Mouse (Mus musculus): ENCODE measurements at regions not wholly inside any gene's neighbourhood (a gene's known extent, or its start where the extent isn't known, plus 50 kb on each side); places are given as distances from the start of the nearest gene placed in this dataset.

DNA sequence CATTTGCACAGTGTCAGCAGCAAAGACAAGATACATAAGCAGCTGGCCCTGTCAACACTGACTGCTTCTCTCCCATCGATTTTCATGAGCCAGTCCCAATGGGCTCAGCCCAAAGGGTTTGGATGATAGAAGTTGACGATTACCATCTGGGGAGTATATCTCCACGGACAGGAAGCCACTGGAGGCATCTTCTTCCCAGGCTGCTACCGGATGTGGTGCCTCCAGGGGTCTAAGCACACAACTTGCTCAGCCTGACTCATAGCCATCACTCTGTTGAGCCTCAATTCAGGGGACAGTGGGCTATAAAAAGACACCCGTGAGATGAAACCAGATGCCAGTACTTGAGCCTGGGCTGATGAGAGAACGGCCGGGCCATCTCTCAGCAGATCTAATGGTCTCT, 71.1 kb upstream of the Hif1a start:
- no peak for DNase-seq (ENCODE audit: low spot score)

DNA sequence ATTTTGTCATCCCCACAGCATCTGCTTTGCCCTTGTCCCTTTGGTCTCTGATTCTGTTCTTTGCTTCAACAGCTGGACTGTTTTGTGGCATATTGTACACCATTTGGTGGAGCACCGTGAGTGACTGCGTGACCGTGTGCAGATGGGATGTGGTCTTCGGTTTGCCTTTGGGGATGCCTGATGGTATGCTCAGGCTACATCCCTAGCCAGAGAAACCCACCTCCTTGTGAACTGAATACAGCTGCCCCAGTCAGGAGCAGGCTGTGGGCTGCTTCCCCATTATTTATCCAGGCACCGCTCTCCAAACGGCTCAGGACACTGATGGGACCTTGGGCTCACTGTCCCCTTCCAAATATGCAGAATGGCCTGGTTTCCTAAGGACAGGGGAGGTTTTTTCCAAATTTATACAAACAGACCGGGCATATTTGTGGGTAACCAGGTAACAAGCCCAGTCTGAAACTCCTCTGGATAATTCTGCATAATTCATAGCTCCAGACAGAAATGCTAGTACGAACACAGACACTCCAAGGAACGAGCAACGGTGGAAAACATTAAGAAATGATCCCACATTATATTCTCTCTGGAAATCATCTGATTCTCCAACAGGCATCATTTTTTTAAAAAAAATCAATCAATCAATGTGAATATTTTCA, 70.5 kb upstream of the Hif1a start:
- DNase-seq (ENCODE audit: low spot score), result no peak

DNA sequence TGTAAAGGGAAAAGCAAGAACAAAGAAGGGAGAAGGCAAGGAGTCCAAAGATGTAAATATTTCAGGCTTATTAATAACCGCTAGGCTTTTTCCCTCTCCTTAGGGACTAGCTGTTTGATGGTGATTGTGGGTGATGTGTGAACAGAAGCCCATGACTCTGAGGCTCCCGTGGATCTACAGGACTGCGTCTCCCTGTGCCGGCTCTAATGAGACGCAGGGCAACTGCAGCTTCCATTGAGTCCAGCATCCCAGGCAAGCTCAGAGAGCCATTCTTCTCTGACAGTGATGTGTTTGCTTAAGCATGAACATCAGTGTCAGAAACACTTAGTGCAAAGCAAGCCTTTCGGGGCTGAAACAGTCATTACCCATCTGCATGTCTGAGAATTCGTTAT, 70.0 kb upstream of the Hif1a start:
- no peak for DNase-seq (ENCODE audit: low spot score)

DNA sequence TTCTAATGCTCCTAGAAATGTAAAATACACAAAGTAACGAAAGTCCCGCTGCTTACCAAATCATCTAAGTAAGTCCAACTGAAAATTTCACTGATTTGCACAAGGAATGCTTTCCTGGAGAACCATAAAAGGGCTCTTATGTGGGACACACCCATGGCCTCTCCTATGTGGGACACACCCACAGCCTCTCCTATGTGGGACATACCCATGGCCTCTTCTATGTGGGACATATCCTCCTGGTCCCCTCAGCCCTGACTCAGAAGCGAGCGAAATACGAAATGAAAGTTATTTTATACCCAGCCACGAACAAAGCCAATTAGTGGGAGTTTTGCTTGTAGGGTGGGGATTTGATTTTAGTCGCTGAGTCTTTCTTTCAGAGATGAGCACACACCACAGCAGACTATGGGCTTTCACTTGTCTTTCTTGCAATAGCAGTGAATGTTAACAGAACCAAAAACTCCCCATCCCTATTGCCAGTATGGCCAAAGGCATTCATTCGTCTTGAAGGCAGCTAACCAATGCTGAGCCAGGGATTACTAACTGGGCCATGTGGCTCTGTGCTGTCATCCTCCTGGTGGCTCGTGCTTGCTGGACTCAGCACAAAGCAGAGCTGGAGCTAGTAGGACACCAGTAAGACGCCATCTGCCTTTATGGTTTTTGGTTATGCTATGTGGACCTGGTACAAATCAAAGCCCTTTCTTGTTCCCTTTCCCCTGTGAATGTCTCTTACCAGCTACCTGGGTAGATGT, 69.4 kb upstream of the Hif1a start:
- no peak for DNase-seq (ENCODE audit: low spot score)

DNA sequence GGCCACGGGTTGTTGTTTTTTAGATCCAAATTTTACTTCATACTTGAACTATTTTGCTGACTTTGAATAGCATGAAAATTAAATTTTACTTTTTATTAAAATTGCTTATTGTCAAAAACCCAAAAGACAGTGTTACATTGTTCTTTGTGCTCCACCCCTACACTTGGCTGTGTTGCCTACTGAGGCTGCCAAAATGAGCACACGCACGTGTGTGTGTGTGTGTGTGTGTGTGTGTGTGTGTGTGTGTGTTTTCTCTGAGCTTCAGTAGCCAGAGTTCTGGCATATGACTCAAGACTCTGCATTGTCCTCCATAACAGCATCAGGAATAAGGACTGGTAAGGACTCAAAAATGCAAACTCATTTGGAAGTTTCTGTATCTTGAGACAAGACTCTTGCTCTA, 68.4 kb upstream of the Hif1a start:
- DNase-seq (ENCODE audit: low spot score), result no peak

DNA sequence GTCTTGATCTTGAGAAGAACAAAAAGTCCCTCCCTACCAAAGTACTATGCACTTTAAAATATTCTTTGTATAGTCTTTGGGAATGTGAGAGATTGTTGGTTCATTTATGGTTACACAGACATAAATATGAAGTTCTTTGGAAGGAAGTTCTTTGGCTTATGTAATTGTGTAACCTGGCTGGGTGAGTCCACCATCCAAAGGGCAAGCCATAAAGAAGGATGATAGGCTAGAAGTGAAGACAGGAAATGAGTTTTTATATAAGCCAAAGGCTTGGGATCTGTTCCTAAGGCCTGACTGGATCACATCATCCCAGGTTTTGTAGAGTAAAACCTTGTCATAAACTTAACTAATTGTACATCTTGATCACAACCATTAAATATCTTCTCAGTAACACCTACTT, 65.0 kb upstream of the Hif1a start:
- DNase-seq (ENCODE audit: low spot score), result no peak

DNA sequence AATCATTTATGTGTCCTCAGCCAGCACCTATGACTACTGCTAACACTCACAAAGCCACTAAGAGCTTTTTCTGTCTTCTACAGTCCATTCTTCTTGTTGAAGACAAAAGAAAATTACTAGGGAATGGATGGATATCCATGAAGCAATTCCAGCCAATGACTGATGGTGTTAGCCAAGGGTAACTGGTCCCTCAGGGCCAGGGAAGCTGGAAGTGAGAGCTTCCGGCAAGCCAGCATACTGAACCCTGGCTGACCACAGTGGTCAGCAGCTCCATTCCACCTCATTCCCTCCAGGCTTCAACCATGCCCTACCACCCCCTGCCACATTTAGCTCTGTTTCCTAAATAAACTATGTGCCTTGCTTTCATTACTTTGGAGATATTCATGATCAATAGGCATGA, 64.1 kb upstream of the Hif1a start:
- DNase-seq (ENCODE audit: low spot score), result no peak

DNA sequence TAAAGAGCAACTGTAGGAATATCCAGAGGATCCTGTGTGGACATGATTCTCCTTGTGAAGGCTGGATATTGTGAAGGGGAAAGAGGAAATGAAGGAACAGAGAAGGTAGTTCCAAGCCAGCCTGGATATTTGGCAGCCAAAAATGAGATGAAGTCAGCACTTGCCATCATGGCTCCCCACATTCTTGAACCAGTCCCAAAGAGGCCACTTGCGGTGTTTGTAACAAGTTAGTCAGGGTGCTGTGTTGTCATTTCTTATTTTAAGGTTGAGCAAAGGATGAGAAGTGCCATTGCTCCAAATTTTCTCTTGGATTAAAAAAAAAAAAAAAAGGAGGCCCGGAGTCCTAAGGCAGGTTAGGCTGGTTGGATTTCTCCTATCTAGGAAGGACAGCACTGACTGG, 63.3 kb upstream of the Hif1a start:
- DNase-seq (ENCODE audit: low spot score), result no peak

DNA sequence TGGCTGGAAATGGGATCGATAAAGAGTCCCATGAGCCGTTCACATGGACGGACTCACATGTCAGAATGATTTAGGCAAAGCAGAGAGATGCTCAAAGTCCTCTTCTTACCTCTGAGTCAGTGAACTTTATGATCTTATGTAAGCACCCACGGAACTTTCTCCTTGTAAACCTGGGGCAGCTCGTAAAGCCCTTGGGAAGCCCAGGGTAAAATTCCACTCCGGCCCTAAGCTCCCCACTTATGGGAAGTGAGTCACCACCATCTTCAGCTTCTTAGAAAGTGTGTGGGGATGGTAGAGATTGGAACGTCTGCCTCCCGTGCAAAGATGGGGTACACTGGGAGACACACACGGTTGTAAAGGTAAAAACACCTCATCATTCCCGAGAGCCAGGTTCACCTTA, 62.8 kb upstream of the Hif1a start:
- DNase-seq (ENCODE audit: low spot score), result no peak

DNA sequence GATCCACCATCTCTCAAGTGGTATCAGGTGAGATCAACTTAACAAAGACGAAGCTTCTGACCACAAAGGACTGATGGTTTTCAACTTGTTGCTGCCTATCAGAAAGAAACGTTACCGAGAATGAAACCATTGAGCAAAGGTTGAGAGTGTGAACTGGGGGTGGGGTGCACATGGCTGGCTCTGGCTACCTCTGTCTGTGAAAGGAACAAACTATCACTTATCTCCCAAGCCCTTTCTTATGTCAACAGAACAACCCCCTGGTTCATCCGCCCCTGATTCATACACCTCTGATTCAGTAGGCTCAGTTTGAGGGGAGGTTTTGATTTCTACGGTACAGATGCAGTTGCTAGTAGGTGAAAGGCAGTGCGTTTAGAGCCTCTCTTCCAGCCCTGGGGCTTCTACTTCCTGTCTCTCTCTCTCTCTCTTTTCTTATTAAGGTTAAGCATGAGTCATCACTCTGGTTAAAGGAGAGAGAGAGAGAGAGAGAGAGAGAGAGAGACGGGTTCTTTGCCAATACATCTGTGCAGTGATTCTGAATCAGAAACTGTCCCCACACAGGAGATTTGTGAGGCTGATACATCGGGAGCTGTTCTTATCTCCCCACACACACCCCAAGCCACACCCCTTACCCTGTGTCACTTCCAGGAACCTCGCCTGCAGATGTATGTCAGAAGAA, 59.0 kb upstream of the Hif1a start:
- DNase-seq (ENCODE audit: low spot score), result peak; percentile 45

DNA sequence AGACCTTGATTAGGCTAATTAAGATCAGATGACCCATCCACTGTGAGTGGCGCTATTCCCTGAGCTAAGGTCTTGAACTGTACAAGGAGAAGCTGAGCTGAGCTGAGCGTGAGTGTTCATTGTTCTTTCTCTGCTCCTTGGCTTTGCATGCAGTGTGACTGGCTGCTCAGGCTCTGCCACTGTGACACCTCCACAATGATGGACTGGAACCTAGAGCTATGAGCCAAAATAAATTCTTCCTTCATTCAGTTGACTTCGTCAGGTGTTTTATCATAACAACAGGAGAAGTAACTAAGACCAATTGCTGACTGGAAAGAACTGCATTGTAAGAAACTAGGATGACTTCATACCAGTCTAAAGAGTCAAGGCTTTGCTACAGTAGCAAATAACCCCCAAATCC, 56.4 kb upstream of the Hif1a start:
- no peak for DNase-seq (ENCODE audit: low spot score)

DNA sequence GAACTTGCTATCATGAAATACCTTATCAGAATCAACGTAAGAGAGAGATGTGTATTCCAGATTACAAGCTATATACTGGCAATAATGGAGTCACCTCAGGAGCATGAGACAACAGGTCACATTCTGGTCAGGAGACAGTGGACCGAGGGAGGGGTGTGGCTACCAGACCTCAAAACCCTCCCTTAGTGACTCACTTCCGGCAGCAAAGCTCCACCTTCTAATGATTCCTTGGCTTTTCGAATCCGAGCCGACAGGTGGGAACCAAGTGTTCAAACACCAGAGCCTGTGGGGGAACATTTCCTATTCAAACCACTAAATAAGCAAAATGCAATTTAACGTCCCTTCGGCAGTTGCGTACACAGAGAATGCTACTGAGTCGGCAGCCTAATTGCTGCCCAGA, 54.5 kb upstream of the Hif1a start:
- no peak for DNase-seq (ENCODE audit: low spot score)

DNA sequence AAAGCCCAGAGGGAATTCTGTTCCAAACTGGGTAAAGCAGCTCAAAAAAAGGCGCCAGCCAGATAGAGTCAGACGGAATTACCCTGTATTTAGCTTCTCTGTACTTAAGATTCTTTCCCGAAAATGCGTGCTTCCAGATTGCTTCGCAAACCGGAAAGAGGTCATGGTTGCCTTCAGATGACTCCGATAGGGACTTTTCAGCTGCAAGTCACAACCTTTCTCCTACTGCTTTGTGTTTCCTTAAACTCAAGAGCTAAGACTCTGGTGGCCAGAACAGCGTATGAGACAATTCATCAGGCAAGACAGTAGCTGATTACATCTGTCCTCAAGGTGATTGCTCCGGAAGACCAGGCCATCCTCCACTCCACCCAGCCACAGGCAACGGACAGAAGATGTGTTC, 53.8 kb upstream of the Hif1a start:
- no peak for DNase-seq (ENCODE audit: low spot score)

DNA sequence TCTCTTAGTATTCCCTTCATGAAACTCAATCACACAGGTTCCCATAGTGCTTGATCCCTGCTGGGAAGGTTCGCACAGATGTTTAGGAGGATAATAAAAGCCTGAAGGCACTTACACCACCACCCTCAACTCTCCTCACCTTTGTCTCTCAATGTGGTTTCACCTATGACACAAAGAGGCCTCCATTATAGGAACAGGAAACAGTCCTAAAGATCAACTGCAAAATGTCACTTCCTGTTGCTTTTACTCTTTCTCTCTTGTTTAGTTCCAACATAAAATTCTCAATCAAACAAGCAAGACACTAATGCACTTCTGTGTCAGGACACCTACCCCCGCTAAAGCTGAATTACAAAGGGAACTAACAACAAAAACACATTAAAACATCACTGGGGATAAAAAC, 50.3 kb upstream of the Hif1a start:
- no peak for DNase-seq (ENCODE audit: low spot score)

All from T-cell, adult 2 months (primary cell).